Mouse (Mus musculus) olfactory bulb, adult 2 months (tissue): ENCODE data around the gene Gm20521.

Source experiments
- CTCF ChIP-seq: fragments of 200-500 bp; IDR thresholded peaks from 2 replicates; pipeline ENCODE4 v1.5.1; 2012; ENCODE audit warnings: low read depth, mild to moderate bottlenecking, low read length, moderate library complexity; ENCODE audit not compliant: insufficient read depth
- POLR2A ChIP-seq: fragments of 200-500 bp; IDR thresholded peaks from 2 replicates; pipeline ENCODE4 v1.6.1; 2012; ENCODE audit warnings: mild to moderate bottlenecking, low read depth, low read length, moderate library complexity; ENCODE audit not compliant: insufficient read depth

DNA sequence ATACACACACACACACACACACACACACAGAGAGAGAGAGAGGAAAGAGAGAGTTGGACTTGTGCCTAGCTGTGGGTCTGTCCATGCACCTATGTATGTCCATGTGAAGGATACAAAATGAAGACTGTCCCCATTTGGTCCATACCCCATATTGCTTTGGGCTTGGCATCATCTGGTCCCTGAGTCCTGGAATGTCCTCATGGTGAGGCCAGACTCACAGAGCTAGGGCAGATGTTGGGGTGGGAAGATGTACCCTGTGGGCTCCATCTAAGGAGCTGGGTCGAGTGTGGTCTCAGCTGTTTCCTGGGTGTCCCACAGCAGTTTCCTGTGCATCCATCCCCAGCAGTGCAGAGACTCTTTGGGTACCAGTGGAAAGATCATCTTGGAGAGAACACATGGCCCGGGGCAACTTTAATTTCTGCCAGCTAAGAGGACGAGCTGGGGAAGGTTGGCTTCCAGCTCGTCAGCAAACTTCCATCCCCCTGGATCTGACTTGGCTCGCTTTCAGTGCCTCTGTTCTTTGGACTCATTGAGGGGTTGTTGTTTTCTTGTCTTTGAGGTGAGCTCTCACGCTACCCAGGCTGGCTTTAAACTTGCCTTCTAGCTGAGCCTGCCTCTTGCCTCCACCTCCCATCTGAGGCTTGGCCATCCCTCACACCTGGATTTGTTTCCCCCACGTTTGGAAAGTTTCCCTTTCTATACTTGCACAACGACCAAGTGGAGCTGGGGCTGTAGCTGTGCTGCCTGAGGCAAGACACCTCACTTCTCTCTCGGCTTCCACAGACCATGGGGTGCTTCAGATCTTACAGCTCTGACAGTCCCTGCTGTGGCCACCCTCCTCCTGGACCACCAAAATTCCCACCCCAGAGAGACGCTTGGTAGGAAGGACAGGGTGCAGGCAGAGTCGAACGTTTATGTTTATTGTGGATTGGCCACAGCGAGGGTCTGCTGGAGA lies 58.1 kb downstream of the Gm20521 start:
- no peak for TF ChIP-seq CTCF
- no peak for TF ChIP-seq POLR2A
